Mouse (Mus musculus): Measurements from ENCODE around the gene Cdc14a. TPM values are rescaled to one million over a fixed set of nuclear protein-coding genes. Genes with fewer than 3 reads are reported as not detected.
A peak's percentile ranks its signal among the peaks of the same experiment; 100 is the strongest.

Gene Cdc14a
- polyA plus RNA-seq, 1 experiment from 2014 or later: 19.7 TPM

- no peak overlapping the region for H3K4me2 ChIP-seq (ENCODE audit: low read depth)
- WGBS: 80% methylated on average over 11 of the region's 11 CpGs
- no peaks in the 10 kb centered on the region for H3K27me3 ChIP-seq (ENCODE audit: control insufficient read depth, insufficient read depth, low read length)
- H3K27ac ChIP-seq (ENCODE audit: low read depth, low read length): no peak overlapping the region
- H3K36me3 ChIP-seq (ENCODE audit: control insufficient read depth, insufficient read depth, low read length): no peaks in the 10 kb centered on the region
- H3K9ac ChIP-seq (ENCODE audit: low read length): no peak overlapping the region
- no peak for DNase-seq (ENCODE audit: low spot score)
- peaks cover 21% of the 10 kb centered on the region for H3K4me1 ChIP-seq (ENCODE audit: control insufficient read depth, insufficient read depth, low read length)
- no peaks in the 10 kb centered on the region for H3K9me3 ChIP-seq (ENCODE audit: control insufficient read depth, low read length)
- no peak overlapping the region for H3K4me3 ChIP-seq (ENCODE audit: low read depth, low read length)
- no peak for ATAC-seq (ENCODE audit: insufficient read depth, low FRiP score, low TSS enrichment)
These were observed 22.4 kb downstream of the Cdc14a start for GRCm38 (mm10) chr3:116401436-116401835.

- H3K9ac ChIP-seq (ENCODE audit: low read length): peak overlapping the region; percentile 16; the same call in 1 of the 2 replicates
- H3K27ac ChIP-seq (ENCODE audit: low read depth, low read length): peak overlapping the region; percentile 61
- DNase-seq (ENCODE audit: low spot score) (peak; percentile 34), ATAC-seq (ENCODE audit: insufficient read depth, low FRiP score, low TSS enrichment) (peak; percentile 61)
- H3K27me3 ChIP-seq (ENCODE audit: control insufficient read depth, insufficient read depth, low read length): no peaks in the 10 kb centered on the region
- peaks cover 21% of the 10 kb centered on the region for H3K4me1 ChIP-seq (ENCODE audit: control insufficient read depth, insufficient read depth, low read length)
- WGBS: 49% methylated on average over 22 of the region's 22 CpGs
- no peaks in the 10 kb centered on the region for H3K36me3 ChIP-seq (ENCODE audit: control insufficient read depth, insufficient read depth, low read length)
- H3K4me3 ChIP-seq (ENCODE audit: low read depth, low read length): no peak overlapping the region
- H3K9me3 ChIP-seq (ENCODE audit: control insufficient read depth, low read length): no peaks in the 10 kb centered on the region
- peak overlapping the region; percentile 8; the same call in 1 of the 2 replicates for H3K4me2 ChIP-seq (ENCODE audit: low read depth)
These were observed 24.3 kb downstream of the Cdc14a start for GRCm38 (mm10) chr3:116399349-116400090.

GRCm38 (mm10) chr3:116398543-116398942 is 25.3 kb downstream of the Cdc14a start:
- WGBS: 76% methylated on average over 10 of the region's 10 CpGs
- Histone ChIP-seq H3K9ac (ENCODE audit: low read length) (no peak overlapping the region), H3K27ac (ENCODE audit: low read depth, low read length) (0 out of 2 replicates have a peak overlapping the region, but pooled peaks have one; percentile 15), H3K4me1 (ENCODE audit: control insufficient read depth, insufficient read depth, low read length) (peaks cover 21% of the 10 kb centered on the region), H3K9me3 (ENCODE audit: control insufficient read depth, low read length) (no peaks in the 10 kb centered on the region), H3K4me3 (ENCODE audit: low read depth, low read length) (no peak overlapping the region), H3K27me3 (ENCODE audit: control insufficient read depth, insufficient read depth, low read length) (no peaks in the 10 kb centered on the region), H3K4me2 (ENCODE audit: low read depth) (no peak overlapping the region), H3K36me3 (ENCODE audit: control insufficient read depth, insufficient read depth, low read length) (no peaks in the 10 kb centered on the region)
- ATAC-seq (ENCODE audit: insufficient read depth, low FRiP score, low TSS enrichment) (0 out of 2 replicates have a peak, but pooled peaks have one; percentile 10), DNase-seq (ENCODE audit: low spot score) (no peak)

- H3K4me3 ChIP-seq (ENCODE audit: low read depth, low read length): no peak overlapping the region
- peak; percentile 51 for ATAC-seq (ENCODE audit: insufficient read depth, low FRiP score, low TSS enrichment)
- H3K27me3 ChIP-seq (ENCODE audit: control insufficient read depth, insufficient read depth, low read length): no peaks in the 10 kb centered on the region
- H3K9ac ChIP-seq (ENCODE audit: low read length): no peak overlapping the region
- no peaks in the 10 kb centered on the region for H3K36me3 ChIP-seq (ENCODE audit: control insufficient read depth, insufficient read depth, low read length)
- no peak overlapping the region for H3K4me2 ChIP-seq (ENCODE audit: low read depth)
- H3K27ac ChIP-seq (ENCODE audit: low read depth, low read length): peak overlapping the region; percentile 31; the same call in 1 of the 2 replicates
- WGBS: 58% methylated on average over 7 of the region's 7 CpGs
- H3K9me3 ChIP-seq (ENCODE audit: control insufficient read depth, low read length): no peaks in the 10 kb centered on the region
- no peak for DNase-seq (ENCODE audit: low spot score)
- H3K4me1 ChIP-seq (ENCODE audit: control insufficient read depth, insufficient read depth, low read length): peaks cover 21% of the 10 kb centered on the region
These were observed 25.9 kb downstream of the Cdc14a start for GRCm38 (mm10) chr3:116397976-116398375.

GRCm38 (mm10) chr3:116397341-116397740 is 26.5 kb downstream of the Cdc14a start:
- no peak for ATAC-seq (ENCODE audit: insufficient read depth, low FRiP score, low TSS enrichment)
- no peak overlapping the region for H3K4me3 ChIP-seq (ENCODE audit: low read depth, low read length)
- no peaks in the 10 kb centered on the region for H3K9me3 ChIP-seq (ENCODE audit: control insufficient read depth, low read length)
- WGBS: 91% methylated on average over 6 of the region's 6 CpGs
- no peak for DNase-seq (ENCODE audit: low spot score)
- H3K27me3 ChIP-seq (ENCODE audit: control insufficient read depth, insufficient read depth, low read length): no peaks in the 10 kb centered on the region
- no peak overlapping the region for H3K27ac ChIP-seq (ENCODE audit: low read depth, low read length)
- peaks cover 21% of the 10 kb centered on the region for H3K4me1 ChIP-seq (ENCODE audit: control insufficient read depth, insufficient read depth, low read length)
- 0 out of 2 replicates have a peak, but pooled peaks cover 2% of the 10 kb centered on the region for H3K36me3 ChIP-seq (ENCODE audit: control insufficient read depth, insufficient read depth, low read length)
- no peak overlapping the region for H3K4me2 ChIP-seq (ENCODE audit: low read depth)
- no peak overlapping the region for H3K9ac ChIP-seq (ENCODE audit: low read length)

GRCm38 (mm10) chr3:116396571-116396970 is 27.3 kb downstream of the Cdc14a start:
- Histone ChIP-seq H3K4me2 (ENCODE audit: low read depth) (no peak overlapping the region), H3K4me3 (ENCODE audit: low read depth, low read length) (no peak overlapping the region), H3K27ac (ENCODE audit: low read depth, low read length) (no peak overlapping the region), H3K9ac (ENCODE audit: low read length) (no peak overlapping the region), H3K36me3 (ENCODE audit: control insufficient read depth, insufficient read depth, low read length) (0 out of 2 replicates have a peak, but pooled peaks cover 2% of the 10 kb centered on the region), H3K9me3 (ENCODE audit: control insufficient read depth, low read length) (no peaks in the 10 kb centered on the region), H3K27me3 (ENCODE audit: control insufficient read depth, insufficient read depth, low read length) (no peaks in the 10 kb centered on the region), H3K4me1 (ENCODE audit: control insufficient read depth, insufficient read depth, low read length) (peaks cover 23% of the 10 kb centered on the region)
- 88% methylated on average over 3 of the region's 3 CpGs for WGBS
- DNase-seq (ENCODE audit: low spot score) (no peak), ATAC-seq (ENCODE audit: insufficient read depth, low FRiP score, low TSS enrichment) (no peak)

GRCm38 (mm10) chr3:116394885-116395390 is 28.9 kb downstream of the Cdc14a start:
- Histone ChIP-seq H3K4me3 (ENCODE audit: low read depth, low read length) (no peak overlapping the region), H3K27ac (ENCODE audit: low read depth, low read length) (no peak overlapping the region), H3K36me3 (ENCODE audit: control insufficient read depth, insufficient read depth, low read length) (0 out of 2 replicates have a peak, but pooled peaks cover 2% of the 10 kb centered on the region), H3K4me2 (ENCODE audit: low read depth) (no peak overlapping the region), H3K9me3 (ENCODE audit: control insufficient read depth, low read length) (no peaks in the 10 kb centered on the region), H3K9ac (ENCODE audit: low read length) (no peak overlapping the region), H3K4me1 (ENCODE audit: control insufficient read depth, insufficient read depth, low read length) (peaks cover 21% of the 10 kb centered on the region), H3K27me3 (ENCODE audit: control insufficient read depth, insufficient read depth, low read length) (no peaks in the 10 kb centered on the region)
- no peak for DNase-seq (ENCODE audit: low spot score)
- 80% methylated on average over 5 of the region's 5 CpGs for WGBS
- ATAC-seq (ENCODE audit: insufficient read depth, low FRiP score, low TSS enrichment): no peak

GRCm38 (mm10) chr3:116391399-116391798 is 32.4 kb downstream of the Cdc14a start:
- H3K4me1 ChIP-seq (ENCODE audit: control insufficient read depth, insufficient read depth, low read length): peaks cover 7% of the 10 kb centered on the region
- H3K9ac ChIP-seq (ENCODE audit: low read length): no peak overlapping the region
- DNase-seq (ENCODE audit: low spot score): no peak
- H3K27ac ChIP-seq (ENCODE audit: low read depth, low read length): peak overlapping the region; percentile 49; the same call in 1 of the 2 replicates
- ATAC-seq (ENCODE audit: insufficient read depth, low FRiP score, low TSS enrichment): peak; percentile 32; the same call in 1 of the 2 replicates
- H3K4me3 ChIP-seq (ENCODE audit: low read depth, low read length): no peak overlapping the region
- no peaks in the 10 kb centered on the region for H3K9me3 ChIP-seq (ENCODE audit: control insufficient read depth, low read length)
- H3K4me2 ChIP-seq (ENCODE audit: low read depth): no peak overlapping the region
- 12% methylated on average over 10 of the region's 10 CpGs for WGBS
- H3K27me3 ChIP-seq (ENCODE audit: control insufficient read depth, insufficient read depth, low read length): no peaks in the 10 kb centered on the region
- 0 out of 2 replicates have a peak, but pooled peaks cover 2% of the 10 kb centered on the region for H3K36me3 ChIP-seq (ENCODE audit: control insufficient read depth, insufficient read depth, low read length)
